Mouse (Mus musculus) ovary, postnatal 14 days (tissue): ENCODE results near the gene Trpm6.
A peak's percentile ranks its signal among the peaks of the same experiment; 100 is the strongest.

ENCODE experiments used
- DNase-seq: peaks from one replicate; pipeline ENCODE4 v3.0.0; 2022; ENCODE audit warnings: low spot score

The Trpm6 gene

DNA sequence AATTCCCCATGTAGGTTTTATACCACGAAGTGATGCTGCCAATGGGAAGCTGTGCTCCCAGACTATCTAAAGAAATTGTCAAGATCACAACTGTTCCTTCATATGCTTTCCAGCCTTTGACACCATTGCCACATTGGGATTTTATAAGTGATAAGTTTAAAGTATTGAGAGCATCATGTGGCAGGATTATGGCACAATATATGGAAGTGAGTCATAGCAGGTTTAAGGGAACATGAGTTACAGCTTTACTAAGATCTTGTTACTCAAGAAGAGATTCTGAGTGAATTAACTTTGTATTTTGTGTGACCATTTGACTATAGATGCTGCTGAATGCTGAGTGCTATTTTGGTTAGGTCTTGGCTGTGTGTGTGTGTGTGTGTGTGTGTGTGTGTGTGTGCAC is 21.8 kb downstream of the Trpm6 start:
- no peak for DNase-seq

DNA sequence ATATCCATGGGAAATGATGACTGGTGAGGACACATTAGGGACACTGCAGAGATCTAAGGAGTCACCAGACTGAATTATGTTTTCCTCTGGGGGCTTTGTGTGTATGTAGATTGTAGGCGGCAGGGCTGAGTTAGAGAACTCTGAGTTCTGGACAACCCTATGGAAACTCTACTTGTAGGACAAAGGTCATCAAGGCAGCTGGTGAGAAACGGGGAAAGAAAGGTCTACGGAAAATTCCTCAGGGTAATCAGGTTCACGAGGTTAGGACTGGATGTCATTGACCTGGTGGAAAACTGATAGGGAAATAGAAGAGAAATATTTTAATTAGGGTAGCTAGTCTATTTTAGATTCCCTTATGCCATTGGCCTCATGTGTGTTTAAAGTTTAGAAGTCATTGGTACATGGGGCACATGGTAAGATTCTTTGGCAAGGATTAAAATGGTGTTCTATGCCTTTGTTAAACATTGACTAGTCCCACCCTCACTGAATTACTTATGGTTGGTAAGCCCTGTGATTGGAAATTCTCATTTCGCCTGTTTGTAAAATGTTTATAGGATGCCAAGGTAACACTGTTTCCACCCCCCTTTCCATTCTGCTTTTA is 23.2 kb downstream of the Trpm6 start:
- DNase-seq, result no peak

DNA sequence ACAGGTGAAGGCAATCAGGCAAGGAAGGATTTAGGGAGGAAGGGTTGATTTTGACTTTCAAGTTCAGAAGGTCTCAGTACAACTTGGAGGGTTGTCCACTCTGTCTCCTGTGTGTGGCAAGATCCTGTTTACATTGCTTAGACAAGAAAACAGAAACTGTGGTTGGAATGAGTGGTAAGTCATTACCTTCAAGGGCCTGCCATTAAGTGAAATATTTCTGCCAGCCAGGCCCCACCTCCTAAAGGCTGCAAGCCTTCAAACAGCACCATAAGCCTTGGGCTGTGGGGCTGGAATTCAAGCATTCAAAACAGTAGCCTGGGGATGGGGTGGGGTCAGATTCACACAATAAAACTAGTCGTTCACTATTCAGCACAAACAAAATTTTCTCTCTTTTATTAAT is 24.3 kb downstream of the Trpm6 start:
- DNase-seq, result no peak

GRCm38 (mm10) chr19:18799646-18800045 is 49.9 kb downstream of the Trpm6 start:
- DNase-seq, result no peak

- no peak for DNase-seq
Observed at GRCm38 (mm10) chr19:18811264-18811663, 61.5 kb downstream of the Trpm6 start.

DNA sequence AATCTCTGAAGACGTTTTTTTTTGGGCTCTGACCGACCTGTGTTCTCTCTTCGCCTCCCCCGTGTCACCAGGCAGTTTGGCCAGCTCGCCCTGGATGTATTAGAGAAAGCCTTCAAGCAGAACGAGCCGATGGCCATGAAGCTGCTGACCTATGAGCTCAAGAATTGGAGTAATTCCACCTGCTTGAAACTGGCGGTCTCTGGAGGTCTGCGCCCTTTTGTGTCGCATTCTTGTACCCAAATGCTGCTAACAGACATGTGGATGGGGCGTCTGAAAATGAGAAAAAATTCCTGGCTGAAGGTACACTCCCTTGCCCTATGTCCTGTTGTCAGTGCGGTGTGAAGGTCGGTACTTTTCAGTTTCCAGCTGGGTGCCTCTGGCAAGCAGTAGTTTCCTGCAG is 65.4 kb downstream of the Trpm6 start:
- DNase-seq, result no peak

- DNase-seq, result no peak
Observed at GRCm38 (mm10) chr19:18817425-18817824, 67.6 kb downstream of the Trpm6 start.

- no peak for DNase-seq
Observed at GRCm38 (mm10) chr19:18828601-18829000, 78.8 kb downstream of the Trpm6 start.

DNA sequence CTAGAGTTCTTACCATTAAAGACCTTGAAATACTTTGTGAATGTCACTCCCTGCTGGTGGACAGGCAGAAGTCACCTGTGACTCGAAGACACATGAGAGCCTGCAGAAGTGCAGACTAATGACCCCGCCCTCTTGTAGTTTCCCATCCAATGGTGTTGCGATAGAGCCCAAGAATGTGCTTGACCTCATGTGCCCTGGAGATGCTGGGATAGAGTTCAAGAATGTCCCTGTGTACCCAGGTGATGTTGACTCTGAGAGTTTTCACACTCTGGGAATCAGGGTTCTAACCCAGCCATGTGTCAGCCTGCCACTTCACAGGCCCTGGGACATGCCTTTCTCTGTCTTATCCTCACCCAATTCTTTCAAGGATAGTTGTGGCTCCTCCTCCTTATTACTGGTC is 81.4 kb downstream of the Trpm6 start:
- no peak for DNase-seq

DNA sequence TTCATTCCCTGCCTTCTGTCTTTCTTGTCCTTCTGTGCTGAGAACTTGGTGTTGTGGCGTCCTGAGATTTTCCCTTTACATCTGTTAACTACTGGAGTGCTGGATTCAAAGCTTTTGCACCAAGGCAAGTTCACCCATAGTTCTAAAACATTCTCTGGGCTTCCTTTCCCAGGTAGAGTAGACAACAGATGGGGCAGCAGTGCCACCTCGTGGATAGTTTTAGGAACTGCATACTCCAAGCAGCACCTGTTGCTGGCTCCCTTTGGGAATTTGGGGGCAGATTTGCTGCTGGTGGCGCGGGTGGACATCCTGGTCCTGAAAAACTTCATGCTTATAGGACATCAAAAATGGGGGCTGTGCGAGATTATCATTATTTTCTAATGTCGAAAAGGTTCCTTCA is 85.2 kb downstream of the Trpm6 start:
- DNase-seq, result peak; percentile 51

DNA sequence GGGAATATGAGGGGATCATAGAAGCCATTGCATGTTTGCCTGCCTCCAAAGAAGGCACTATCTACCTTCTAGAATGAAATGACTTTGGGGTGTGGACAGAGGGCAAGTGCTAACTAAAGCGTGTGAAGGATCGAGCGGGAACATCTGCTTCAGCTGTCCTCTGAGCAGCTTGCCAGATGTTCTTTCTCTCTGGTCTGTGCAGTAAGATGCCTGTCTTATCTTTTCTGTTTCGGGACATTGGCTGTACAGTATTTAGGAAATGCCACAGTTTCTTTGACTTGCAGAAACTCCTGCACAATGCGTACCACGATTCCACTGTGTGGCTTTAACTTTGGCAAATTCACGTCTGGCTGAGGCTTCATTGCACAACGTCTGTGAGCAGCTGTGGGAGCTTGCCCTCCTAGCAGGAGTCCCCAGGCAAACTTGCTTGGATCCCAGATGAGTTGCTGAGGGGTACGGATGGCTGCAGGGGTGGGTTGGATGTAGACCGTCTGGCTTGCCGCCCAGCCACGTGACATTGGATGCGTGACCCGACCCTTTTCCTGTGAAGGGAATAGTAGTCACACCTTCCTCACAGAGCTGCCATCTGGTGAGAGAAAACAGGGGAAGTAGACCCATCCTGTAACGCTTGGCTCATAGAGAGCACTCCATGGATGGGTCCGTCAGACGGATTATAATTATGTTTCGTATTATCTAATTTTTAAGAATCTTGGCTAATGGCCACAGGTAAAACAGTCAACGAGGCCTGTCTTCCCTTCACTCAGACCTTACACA is 92.2 kb downstream of the Trpm6 start:
- DNase-seq, result no peak

DNA sequence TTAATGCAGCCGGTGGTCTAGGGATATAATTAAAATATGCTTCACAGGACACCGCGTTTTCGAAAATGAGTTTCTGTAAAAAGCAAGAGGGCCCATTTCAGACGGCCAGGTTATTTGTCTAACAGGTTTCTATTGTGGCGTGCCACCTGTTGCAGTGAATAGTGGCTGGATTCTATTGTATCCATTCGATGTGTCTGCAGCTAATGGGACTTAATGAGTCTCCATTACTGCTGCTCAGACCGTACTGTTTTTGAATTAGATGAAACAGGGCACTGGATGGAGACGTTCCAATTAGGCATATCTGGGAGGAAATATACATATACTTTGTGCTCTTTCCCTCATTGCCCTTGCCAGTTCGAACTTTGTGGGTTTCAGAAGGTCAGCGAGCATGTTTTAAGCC is 92.8 kb downstream of the Trpm6 start:
- DNase-seq, result no peak

DNA sequence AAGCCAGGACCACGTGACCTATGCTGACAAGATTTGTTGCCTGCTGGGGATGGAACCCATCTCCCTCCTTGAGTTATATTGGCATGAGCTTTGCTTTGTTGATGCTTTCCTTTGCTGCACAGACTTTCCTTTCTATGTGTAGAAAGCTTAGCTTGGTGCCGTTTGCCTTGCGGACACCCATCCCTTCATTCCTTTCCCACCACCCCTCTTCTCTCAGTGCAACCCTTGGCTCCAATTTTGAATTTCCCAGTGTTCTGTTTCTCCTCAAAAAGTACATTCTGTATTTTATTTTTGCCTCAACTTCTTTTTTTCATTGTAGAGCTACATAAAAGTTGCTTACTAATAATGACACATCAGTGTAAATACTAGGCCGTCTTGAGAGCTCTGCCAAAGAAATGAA is 96.6 kb downstream of the Trpm6 start:
- no peak for DNase-seq

DNA sequence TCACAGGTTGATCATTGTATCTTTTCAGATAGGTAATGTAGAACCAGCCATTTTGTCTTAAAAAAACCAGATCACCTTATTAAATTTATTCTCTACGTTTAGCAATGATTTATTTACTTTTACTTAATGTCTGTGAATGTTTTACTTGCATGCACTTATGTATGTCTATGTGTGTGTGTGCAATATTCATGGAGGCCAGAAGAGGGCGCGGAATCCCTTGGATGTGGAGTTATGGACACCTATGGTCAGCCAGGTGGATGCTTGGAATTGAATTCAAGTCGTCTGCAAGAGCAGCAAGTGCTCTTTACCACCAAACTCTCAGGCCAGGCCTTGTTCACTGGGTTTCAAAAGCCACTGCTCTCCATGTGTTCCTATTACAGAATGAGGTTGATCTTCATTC is 118.5 kb downstream of the Trpm6 start:
- DNase-seq, result no peak

DNA sequence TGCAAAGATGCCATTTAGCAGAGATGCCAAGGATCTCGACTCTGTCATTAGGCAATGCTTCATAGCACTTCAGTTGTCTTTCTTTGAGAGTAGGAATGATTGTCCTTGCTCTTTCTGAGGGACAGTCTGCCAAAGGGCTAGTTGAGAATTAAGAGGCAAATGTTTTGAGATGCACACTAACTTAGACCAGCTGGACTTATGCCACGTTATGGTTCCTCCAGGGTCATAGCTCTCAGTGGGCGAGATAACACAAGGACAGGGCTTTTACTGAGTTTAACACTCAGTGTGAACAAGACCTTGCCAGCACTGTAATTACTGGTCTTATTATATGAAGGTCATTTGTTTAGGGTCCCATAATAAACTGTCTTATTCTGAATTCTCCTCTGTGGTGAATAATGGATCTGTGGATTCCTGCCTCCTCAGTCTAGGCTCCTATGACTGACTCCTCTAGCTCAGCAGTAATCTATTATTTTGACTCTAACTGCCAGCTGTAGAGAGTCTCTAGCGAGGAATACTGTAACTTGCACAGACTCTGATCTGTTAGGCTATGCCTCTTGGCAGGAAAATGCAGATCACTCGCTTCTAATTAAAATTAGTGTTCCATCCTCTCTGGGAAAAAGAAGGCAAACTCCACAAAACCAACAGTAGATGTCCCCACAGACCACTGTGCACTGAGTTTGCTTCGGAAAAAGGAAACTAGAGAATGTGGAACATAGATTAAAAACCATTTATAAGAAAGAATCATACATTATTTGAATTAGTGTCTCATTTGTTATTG is 123.2 kb downstream of the Trpm6 start:
- no peak for DNase-seq

GRCm38 (mm10) chr19:18873709-18874644 is 124.2 kb downstream of the Trpm6 start:
- DNase-seq, result no peak

GRCm38 (mm10) chr19:18879264-18879663 is 129.5 kb downstream of the Trpm6 start:
- no peak for DNase-seq

- no peak for DNase-seq
Observed at GRCm38 (mm10) chr19:18881162-18881561, 131.4 kb downstream of the Trpm6 start.

DNA sequence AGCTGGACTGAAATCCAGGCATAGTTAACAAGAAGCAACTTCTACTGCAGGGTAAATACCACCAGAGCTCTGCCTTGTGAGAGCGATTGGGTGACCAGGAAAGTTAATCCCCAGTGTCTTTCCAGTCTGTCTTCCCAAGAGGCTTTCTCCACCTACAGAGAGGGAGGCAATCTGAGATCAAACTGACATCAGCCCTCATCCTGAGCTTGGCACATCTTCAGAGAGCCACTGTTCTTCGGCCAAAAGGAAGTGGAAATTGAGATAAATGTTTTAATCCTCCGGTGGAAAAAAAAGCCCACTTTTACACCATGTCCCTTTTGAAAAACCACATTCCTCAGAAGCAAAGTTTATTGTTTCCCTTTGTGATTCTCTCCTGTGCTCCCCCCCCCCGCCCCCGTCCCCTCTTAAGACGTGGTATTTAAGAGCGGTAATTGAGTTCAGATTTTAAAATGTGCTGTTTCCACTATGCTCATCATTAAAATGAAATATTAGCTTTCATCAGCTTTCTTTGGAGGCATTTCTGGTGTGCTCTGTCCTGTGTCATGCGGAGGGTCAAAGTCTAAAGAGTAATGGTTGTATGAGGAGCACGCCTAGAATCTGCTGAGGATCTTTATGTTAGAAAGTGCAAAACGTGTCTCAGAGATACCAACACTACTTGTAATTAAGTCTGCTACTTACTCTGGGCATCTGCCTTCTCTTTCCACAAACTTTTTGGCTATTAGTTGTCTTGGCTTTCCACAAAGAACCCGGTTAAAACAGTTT is 138.0 kb downstream of the Trpm6 start:
- no peak for DNase-seq

DNA sequence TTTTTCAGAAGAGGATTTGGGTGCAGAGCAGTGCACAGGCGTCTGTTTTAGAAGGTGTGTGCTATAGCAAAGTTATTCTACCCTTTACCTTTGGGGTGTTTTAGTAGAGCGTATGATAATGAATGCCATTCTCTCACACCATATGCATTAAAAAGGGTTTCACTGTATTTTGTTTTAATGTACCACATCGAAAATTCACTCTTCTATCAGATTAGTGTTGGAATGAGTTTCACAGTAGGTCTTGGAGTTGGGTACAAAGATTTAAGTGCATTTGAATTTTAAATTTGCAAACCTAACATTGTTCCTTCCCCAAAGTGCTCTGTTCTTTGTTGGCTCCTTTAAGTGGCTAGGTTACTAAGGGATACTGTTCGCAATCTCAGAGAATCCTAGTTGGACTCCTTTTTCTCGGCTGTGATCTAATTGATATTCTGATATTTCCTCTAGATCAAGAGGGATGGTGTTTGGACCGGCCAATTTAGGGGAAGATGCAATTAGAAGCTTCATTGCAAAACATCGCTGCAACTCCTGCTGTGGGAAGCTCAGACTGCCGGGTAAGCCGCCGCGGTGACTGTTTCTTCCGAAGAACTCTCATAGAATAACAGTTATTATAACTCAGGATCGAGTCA is 138.8 kb downstream of the Trpm6 start:
- DNase-seq, result no peak

- DNase-seq, result no peak
Observed at GRCm38 (mm10) chr19:18889117-18889627, 139.4 kb downstream of the Trpm6 start.
